Mouse (Mus musculus): ENCODE results near the gene Rabggta.

Gene Rabggta

GRCm38 (mm10) chr14:55689433-55689832 is 32.6 kb downstream of the Rabggta start:
- no peak for DNase-seq (ENCODE audit: low spot score in 2 of 2)

- DNase-seq (ENCODE audit: low spot score in 2 of 2) = no peak
Measured at GRCm38 (mm10) chr14:55682118-55682493, 40.0 kb downstream of the Rabggta start.

- peak; percentile 92 to 95 for DNase-seq (ENCODE audit: low spot score in 2 of 2)
Measured at GRCm38 (mm10) chr14:55681160-55682117, 40.6 kb downstream of the Rabggta start, which contains the start of gene Tinf2. Gene Tinf2 (minus strand): TSS chr14:55681820.

- DNase-seq (ENCODE audit: low spot score in 2 of 2) = no peak
Measured at GRCm38 (mm10) chr14:55677615-55678014, 44.4 kb downstream of the Rabggta start.

- no peak for DNase-seq (ENCODE audit: low spot score in 2 of 2)
Measured at GRCm38 (mm10) chr14:55672741-55673060, 49.4 kb downstream of the Rabggta start.

GRCm38 (mm10) chr14:55671833-55672740 is 50.0 kb downstream of the Rabggta start, which contains the start of the genes Gmpr2 and Nedd8:
Gene Gmpr2 (plus strand): TSS chr14:55671941.
Gene Nedd8 (minus strand): TSS chr14:55672124.
- DNase-seq (ENCODE audit: low spot score in 2 of 2) = peak; percentile 89 to 95

- DNase-seq (ENCODE audit: low spot score in 2 of 2) = no peak
Measured at GRCm38 (mm10) chr14:55671486-55671832, 50.6 kb downstream of the Rabggta start.

Measured in spleen, postnatal 10 days (tissue).